Comparison of ENCODE assay signal across 9 mouse cellular contexts in genomic region chr7:140942341-140942740, GRCm38 (mm10). TPM values are rescaled to one million over a fixed set of nuclear protein-coding genes. Genes with fewer than 3 reads are reported as not detected.
DNase-seq lines count a peak whose midpoint lies in the region; ATAC-seq and TF ChIP-seq lines count a peak whose summit lies in the region.
"Had no signal": no experiment of that assay in that cellular context is flagged by ENCODE, and none has a peak within 500 bp of the region (broad histone marks: within the 10 kb centered on the region; RNA-seq: fewer than 3 reads in every experiment).

No protein-coding gene starts in this region.

- TF ChIP-seq CTCF in heart, adult 2 months (IDR thresholded peaks at IDR 0.05) = no peak
- no peak for TF ChIP-seq CTCF in ES-Bruce4 (IDR thresholded peaks at IDR 0.05; ENCODE audit: low read depth, low read length)
- TF ChIP-seq CTCF in heart, postnatal 0 days (IDR thresholded peaks at IDR 0.05; ENCODE audit: low read depth) = no peak

- intact Hi-C loops in heart, adult 2 months (cut with DNase I) = loop anchor here (1.0 to 5.0 kb wide), 2 partner anchors 11 to 250 kb away; partner anchors contain the start of genes Hras and Lrrc56

- peak overlapping the region; percentile 97 for H3K27ac ChIP-seq in heart, adult 2 months
- peak overlapping the region; percentile 71; the same call in 1 of the 2 replicates for H3K27ac ChIP-seq in ES-Bruce4 (ENCODE audit: insufficient read depth, low read length)
- H3K27ac ChIP-seq in heart, postnatal 0 days (ENCODE audit: low read depth) = peak overlapping the region; percentile 88

- no peaks in the 10 kb centered on the region for H3K36me3 ChIP-seq in heart, adult 2 months (ENCODE audit: control insufficient read depth, insufficient read depth, low read length)
- H3K36me3 ChIP-seq in ES-Bruce4 (ENCODE audit: control insufficient read depth, insufficient read depth, low read length, poor library complexity, severe bottlenecking) = no peaks in the 10 kb centered on the region; the same call in 1 of the 2 replicates
- 0 out of 2 replicates have a peak, but pooled peaks cover 11% of the 10 kb centered on the region for H3K36me3 ChIP-seq in heart, postnatal 0 days (replicated peaks; ENCODE audit: control insufficient read depth, insufficient read depth, low read length)

- no peaks in the 10 kb centered on the region for H3K79me2 ChIP-seq in heart, adult 2 months (replicated peaks; ENCODE audit: control insufficient read depth, insufficient read depth, low read length)

- peak; percentile 44 to 58 for DNase-seq in heart, adult 2 months
- no peak for DNase-seq in heart, postnatal 4 days
- DNase-seq in heart, postnatal 0 days (ENCODE audit: low spot score) = no peak
- DNase-seq in lung, postnatal 14 days = peak; percentile 23
- no peak for DNase-seq in cerebellum, adult 11-12 months
- no peak for DNase-seq in thymus, postnatal 0 days (ENCODE audit: low spot score)
- DNase-seq in layer of hippocampus, postnatal 14 days (ENCODE audit: low spot score in 2 of 2) = no peak

- H3K27me3 ChIP-seq in heart, adult 2 months (ENCODE audit: control insufficient read depth, insufficient read depth, low read length) = no peaks in the 10 kb centered on the region
- no peaks in the 10 kb centered on the region for H3K27me3 ChIP-seq in ES-Bruce4 (ENCODE audit: control insufficient read depth, insufficient read depth, low read length, poor library complexity, severe bottlenecking)
- no peaks in the 10 kb centered on the region for H3K27me3 ChIP-seq in heart, postnatal 0 days (ENCODE audit: control insufficient read depth, insufficient read depth, low read length)

- no peaks in the 10 kb centered on the region for H3K9me3 ChIP-seq in ES-Bruce4 (replicated peaks; ENCODE audit: control insufficient read depth, insufficient read depth, low read length, poor library complexity, severe bottlenecking)
- no peaks in the 10 kb centered on the region for H3K9me3 ChIP-seq in heart, postnatal 0 days (replicated peaks; ENCODE audit: control insufficient read depth, low read length)

- TF ChIP-seq POLR2A in heart, adult 2 months (IDR thresholded peaks at IDR 0.05; ENCODE audit: insufficient read depth, low read depth, low read length) = no peak
- no peak for TF ChIP-seq POLR2A in ES-Bruce4 (IDR thresholded peaks at IDR 0.05; ENCODE audit: insufficient read depth, low read length)

- peak overlapping the region; percentile 64 for H3K4me2 ChIP-seq in heart, postnatal 0 days (ENCODE audit: low read depth, low read length)

- peak overlapping the region; percentile 82 for H3K9ac ChIP-seq in heart, adult 2 months (ENCODE audit: low read depth, low read length)
- peak overlapping the region; percentile 80 for H3K9ac ChIP-seq in ES-Bruce4 (ENCODE audit: low read depth, poor library complexity, severe bottlenecking)
- peak overlapping the region; percentile 60 for H3K9ac ChIP-seq in heart, postnatal 0 days (replicated peaks; ENCODE audit: low read depth, low read length)

- 42% methylated on average over 9 of the region's 9 CpGs for WGBS in heart, adult 2 months
- 64% methylated on average over 9 of the region's 9 CpGs for WGBS in heart, postnatal 0 days

- peaks cover 19% of the 10 kb centered on the region for H3K4me1 ChIP-seq in heart, adult 2 months (ENCODE audit: control insufficient read depth, insufficient read depth, low read length)
- H3K4me1 ChIP-seq in ES-Bruce4 (ENCODE audit: control insufficient read depth, insufficient read depth, low read length) = peaks cover 2% of the 10 kb centered on the region
- peaks cover 15% of the 10 kb centered on the region; the same call in 1 of the 2 replicates for H3K4me1 ChIP-seq in heart, postnatal 0 days (ENCODE audit: control insufficient read depth, insufficient read depth)

- H3K4me3 ChIP-seq in heart, adult 2 months = peak overlapping the region; percentile 66
- H3K4me3 ChIP-seq in ES-Bruce4 (ENCODE audit: low read depth, low read length) = peak overlapping the region; percentile 94
- H3K4me3 ChIP-seq in heart, postnatal 0 days (ENCODE audit: low read depth, low read length) = peak overlapping the region; percentile 56

- ATAC-seq in heart, postnatal 0 days (ENCODE audit: insufficient read depth, low read depth) = no peak

- TF ChIP-seq EP300 in heart, adult 2 months (IDR thresholded peaks at IDR 0.05; ENCODE audit: insufficient read depth, low read depth, low read length) = no peak
- no peak for TF ChIP-seq EP300 in ES-Bruce4 (IDR thresholded peaks at IDR 0.05; ENCODE audit: insufficient read depth, low read depth, low read length)
- no peak for TF ChIP-seq EP300 in heart, postnatal 0 days (IDR thresholded peaks at IDR 0.05; ENCODE audit: low read depth)

RNA-seq across cellular contexts. Expression of gene Pgghg, which starts 1.1 kb away (rescaled TPM):
- total RNA-seq in heart, adult 2 months (2021) = 1 to 10 TPM; 4.0 to 5.8 TPM
- polyA plus RNA-seq in heart, adult 2 months (2012; rRNA removed) = 13.0 and 14.1 TPM in 2 replicates
- 1 to 10 TPM; 8.4 to 8.7 TPM for total RNA-seq in heart, postnatal 4 days (2021)
- polyA plus RNA-seq in ES-Bruce4 (2011; ENCODE audit: insufficient read depth, insufficient read length, low read depth, missing spikeins) = 9.4 and 9.7 TPM in 2 replicates
- total RNA-seq in heart, postnatal 0 days (2014; rRNA removed; ENCODE audit: low replicate concordance) = 13.8 and 16.3 TPM in 2 replicates
- 5.8 and 5.9 TPM in 2 replicates for polyA plus RNA-seq in heart, postnatal 0 days (2015; fragmentation: Nextera tagmentation; extraction: Ambion mirVana)
- polyA plus RNA-seq in thymus, postnatal 0 days (2015; fragmentation: Nextera tagmentation; extraction: Ambion mirVana) = 15.5 and 18.6 TPM in 2 replicates
- total RNA-seq in layer of hippocampus, postnatal 14 days (2021) = 1 to 10 TPM; 4.1 to 5.1 TPM

RNA-seq across cellular contexts. Expression of gene Ifitm5, which starts 7.8 kb away (rescaled TPM):
- under 1 TPM; 0.32 to 0.34 TPM for total RNA-seq in heart, adult 2 months (2021)
- 1.1 and 2.0 TPM in 2 replicates for polyA plus RNA-seq in heart, adult 2 months (2012; rRNA removed)
- total RNA-seq in heart, postnatal 4 days (2021) = 1 to 10 TPM in 1 of 2 experiments, under 1 TPM in 1; 0.72 to 1.4 TPM
- polyA plus RNA-seq in ES-Bruce4 (2011; ENCODE audit: insufficient read depth, insufficient read length, low read depth, missing spikeins) = 1.8 and 3.9 TPM in 2 replicates
- total RNA-seq in heart, postnatal 0 days (2014; rRNA removed; ENCODE audit: low replicate concordance) = 3.4 TPM in 1 of 2 replicates, not detected in the other
- polyA plus RNA-seq in heart, postnatal 0 days (2015; fragmentation: Nextera tagmentation; extraction: Ambion mirVana) = 0.56 and 0.87 TPM in 2 replicates
- 0.39 and 0.63 TPM in 2 replicates for polyA plus RNA-seq in thymus, postnatal 0 days (2015; fragmentation: Nextera tagmentation; extraction: Ambion mirVana)
- total RNA-seq in layer of hippocampus, postnatal 14 days (2021) = not detected

RNA-seq across cellular contexts. Expression of gene Gm45717, which starts 13.4 kb away (rescaled TPM):
- total RNA-seq in heart, adult 2 months (2021) = not detected
- not detected in 2 replicates for polyA plus RNA-seq in heart, adult 2 months (2012; rRNA removed)
- not detected for total RNA-seq in heart, postnatal 4 days (2021)
- 3.1 TPM in 1 of 2 replicates, not detected in the other for polyA plus RNA-seq in ES-Bruce4 (2011; ENCODE audit: insufficient read depth, insufficient read length, low read depth, missing spikeins)
- total RNA-seq in heart, postnatal 0 days (2014; rRNA removed; ENCODE audit: low replicate concordance) = not detected in 2 replicates
- 0.36 TPM in 1 of 2 replicates, not detected in the other for polyA plus RNA-seq in heart, postnatal 0 days (2015; fragmentation: Nextera tagmentation; extraction: Ambion mirVana)
- polyA plus RNA-seq in thymus, postnatal 0 days (2015; fragmentation: Nextera tagmentation; extraction: Ambion mirVana) = not detected in 2 replicates
- total RNA-seq in layer of hippocampus, postnatal 14 days (2021) = not detected
- total RNA-seq: heart, postnatal 10 days had no signal

RNA-seq across cellular contexts. Expression of gene Ifitm2, which starts 13.4 kb away (rescaled TPM):
- total RNA-seq in heart, adult 2 months (2021) = 100 to 1,000 TPM; 107 to 113 TPM
- polyA plus RNA-seq in heart, adult 2 months (2012; rRNA removed) = 368 and 425 TPM in 2 replicates
- 100 to 1,000 TPM; 178 to 182 TPM for total RNA-seq in heart, postnatal 4 days (2021)
- 720 and 786 TPM in 2 replicates for polyA plus RNA-seq in ES-Bruce4 (2011; ENCODE audit: insufficient read depth, insufficient read length, low read depth, missing spikeins)
- 172 and 232 TPM in 2 replicates for total RNA-seq in heart, postnatal 0 days (2014; rRNA removed; ENCODE audit: low replicate concordance)
- polyA plus RNA-seq in heart, postnatal 0 days (2015; fragmentation: Nextera tagmentation; extraction: Ambion mirVana) = 516 and 534 TPM in 2 replicates
- polyA plus RNA-seq in thymus, postnatal 0 days (2015; fragmentation: Nextera tagmentation; extraction: Ambion mirVana) = 443 and 459 TPM in 2 replicates
- total RNA-seq in layer of hippocampus, postnatal 14 days (2021) = 10 to 100 TPM; 15.1 to 20.8 TPM

RNA-seq across cellular contexts. Expression of gene Nlrp6, which starts 21.6 kb away (rescaled TPM):
- total RNA-seq in heart, adult 2 months (2021) = under 1 TPM in 1 of 2 experiments, not detected in 1; 0.07 TPM
- polyA plus RNA-seq in heart, adult 2 months (2012; rRNA removed) = 0.04 and 0.06 TPM in 2 replicates
- total RNA-seq in heart, postnatal 4 days (2021) = not detected
- polyA plus RNA-seq in ES-Bruce4 (2011; ENCODE audit: insufficient read depth, insufficient read length, low read depth, missing spikeins) = not detected in 2 replicates
- total RNA-seq in heart, postnatal 0 days (2014; rRNA removed; ENCODE audit: low replicate concordance) = not detected in 2 replicates
- 0.08 TPM in 1 of 2 replicates, not detected in the other for polyA plus RNA-seq in heart, postnatal 0 days (2015; fragmentation: Nextera tagmentation; extraction: Ambion mirVana)
- polyA plus RNA-seq in thymus, postnatal 0 days (2015; fragmentation: Nextera tagmentation; extraction: Ambion mirVana) = 0.74 and 0.81 TPM in 2 replicates
- total RNA-seq in layer of hippocampus, postnatal 14 days (2021) = under 1 TPM; 0.35 to 0.55 TPM
- total RNA-seq: heart, postnatal 10 days had no signal

Comparison
In these comparisons a context has a peak if more than half of its experiments do, and no peak if none do; other contexts are left out.
1. DNase-seq: peak in heart, adult 2 months (2 of 2) and lung, postnatal 14 days (single experiment); none in heart, postnatal 4 days (single experiment), heart, postnatal 0 days (single experiment), cerebellum, adult 11-12 months (single experiment), thymus, postnatal 0 days (single experiment) and layer of hippocampus, postnatal 14 days (0 of 2).
2. Peak in every context shown above with its lines, with median percentiles within 50 percentile points of each other: H3K27ac ChIP-seq, H3K4me3 ChIP-seq and H3K9ac ChIP-seq.